Mouse (Mus musculus) heart, adult 2 months (tissue): Measurements from ENCODE around the gene Nos1.

Experiments used
- CTCF ChIP-seq: fragments of 200-600 bp; IDR thresholded peaks from 2 replicates; pipeline ENCODE4 v1.8.1; 2022; ENCODE audit warnings: antibody characterized with exemption, mild to moderate bottlenecking, moderate library complexity
- POLR2A ChIP-seq: fragments of 200-500 bp; IDR thresholded peaks from 2 replicates; pipeline ENCODE4 v1.6.1; 2011; ENCODE audit warnings: mild to moderate bottlenecking, low read depth, low read length, control low read depth; ENCODE audit not compliant: insufficient read depth

- no peak for TF ChIP-seq CTCF
- no peak for TF ChIP-seq POLR2A
These were observed 60.2 kb downstream of the Nos1 start for GRCm38 (mm10) chr5:117840988-117841387.
